Mouse (Mus musculus): ENCODE data around the gene Mad1l1. TPM values are rescaled to one million over a fixed set of nuclear protein-coding genes. Genes with fewer than 3 reads are reported as not detected.

Mad1l1 gene
- polyA plus RNA-seq, 1 experiment from 2014 or later = 29.8 TPM

- no peak overlapping the region for H3K4me2 ChIP-seq (ENCODE audit: low read length)
- H3K4me1 ChIP-seq (ENCODE audit: control insufficient read depth, insufficient read depth, low read length) = peaks cover 16% of the 10 kb centered on the region
- H3K27me3 ChIP-seq (ENCODE audit: control insufficient read depth, insufficient read depth, low read length) = no peaks in the 10 kb centered on the region
- DNase-seq (peak; percentile 81), ATAC-seq (ENCODE audit: low FRiP score, low TSS enrichment) (no peak)
- H3K27ac ChIP-seq (replicated peaks; ENCODE audit: low read depth, low read length) = no peak overlapping the region
- H3K9ac ChIP-seq (replicated peaks; ENCODE audit: low read length) = no peak overlapping the region
- H3K4me3 ChIP-seq (replicated peaks; ENCODE audit: low read depth, low read length) = no peak overlapping the region
- H3K9me3 ChIP-seq (ENCODE audit: control insufficient read depth, low read length) = no peaks in the 10 kb centered on the region
- H3K36me3 ChIP-seq (ENCODE audit: control insufficient read depth, insufficient read depth, low read length) = peaks cover 5% of the 10 kb centered on the region; the same call in 1 of the 2 replicates
- WGBS = 36% methylated on average over 4 of the region's 4 CpGs
These were observed 123.6 kb downstream of the Mad1l1 start for GRCm38 (mm10) chr5:140197705-140198104.

GRCm38 (mm10) chr5:140196446-140196845, 124.9 kb downstream of the Mad1l1 start:
- H3K27ac ChIP-seq (replicated peaks; ENCODE audit: low read depth, low read length) = no peak overlapping the region
- H3K9ac ChIP-seq (replicated peaks; ENCODE audit: low read length) = no peak overlapping the region
- WGBS = 88% methylated on average over 3 of the region's 3 CpGs
- H3K27me3 ChIP-seq (ENCODE audit: control insufficient read depth, insufficient read depth, low read length) = no peaks in the 10 kb centered on the region
- no peaks in the 10 kb centered on the region for H3K9me3 ChIP-seq (ENCODE audit: control insufficient read depth, low read length)
- ATAC-seq (ENCODE audit: low FRiP score, low TSS enrichment) (no peak), DNase-seq (no peak)
- H3K36me3 ChIP-seq (ENCODE audit: control insufficient read depth, insufficient read depth, low read length) = peaks cover 7% of the 10 kb centered on the region; the same call in 1 of the 2 replicates
- peaks cover 16% of the 10 kb centered on the region for H3K4me1 ChIP-seq (ENCODE audit: control insufficient read depth, insufficient read depth, low read length)
- no peak overlapping the region for H3K4me2 ChIP-seq (ENCODE audit: low read length)
- no peak overlapping the region for H3K4me3 ChIP-seq (replicated peaks; ENCODE audit: low read depth, low read length)

- Histone ChIP-seq H3K4me1 (ENCODE audit: control insufficient read depth, insufficient read depth, low read length) (peaks cover 16% of the 10 kb centered on the region), H3K36me3 (ENCODE audit: control insufficient read depth, insufficient read depth, low read length) (peaks cover 7% of the 10 kb centered on the region; the same call in 1 of the 2 replicates), H3K4me2 (ENCODE audit: low read length) (no peak overlapping the region), H3K27me3 (ENCODE audit: control insufficient read depth, insufficient read depth, low read length) (no peaks in the 10 kb centered on the region), H3K9ac (replicated peaks; ENCODE audit: low read length) (no peak overlapping the region), H3K9me3 (ENCODE audit: control insufficient read depth, low read length) (no peaks in the 10 kb centered on the region), H3K4me3 (replicated peaks; ENCODE audit: low read depth, low read length) (no peak overlapping the region), H3K27ac (replicated peaks; ENCODE audit: low read depth, low read length) (peak overlapping the region; percentile 52; the same call in 1 of the 2 replicates)
- DNase-seq (no peak), ATAC-seq (ENCODE audit: low FRiP score, low TSS enrichment) (no peak)
- 28% methylated on average over 11 of the region's 11 CpGs for WGBS
These were observed 127.2 kb downstream of the Mad1l1 start for GRCm38 (mm10) chr5:140194173-140194572.

- H3K4me1 ChIP-seq (ENCODE audit: control insufficient read depth, insufficient read depth, low read length) = peaks cover 16% of the 10 kb centered on the region
- no peak overlapping the region for H3K9ac ChIP-seq (replicated peaks; ENCODE audit: low read length)
- peaks cover 7% of the 10 kb centered on the region; the same call in 1 of the 2 replicates for H3K36me3 ChIP-seq (ENCODE audit: control insufficient read depth, insufficient read depth, low read length)
- no peak for ATAC-seq (ENCODE audit: low FRiP score, low TSS enrichment)
- no peak overlapping the region for H3K4me2 ChIP-seq (ENCODE audit: low read length)
- H3K4me3 ChIP-seq (replicated peaks; ENCODE audit: low read depth, low read length) = no peak overlapping the region
- H3K27me3 ChIP-seq (ENCODE audit: control insufficient read depth, insufficient read depth, low read length) = no peaks in the 10 kb centered on the region
- H3K9me3 ChIP-seq (ENCODE audit: control insufficient read depth, low read length) = no peaks in the 10 kb centered on the region
- no peak overlapping the region for H3K27ac ChIP-seq (replicated peaks; ENCODE audit: low read depth, low read length)
- 80% methylated on average over 4 of the region's 4 CpGs for WGBS
- no peak for DNase-seq
These were observed 129.8 kb downstream of the Mad1l1 start for GRCm38 (mm10) chr5:140191539-140191938.

GRCm38 (mm10) chr5:140186351-140186750, 135.0 kb downstream of the Mad1l1 start:
- Histone ChIP-seq H3K27me3 (ENCODE audit: control insufficient read depth, insufficient read depth, low read length) (no peaks in the 10 kb centered on the region), H3K9ac (replicated peaks; ENCODE audit: low read length) (no peak overlapping the region), H3K27ac (replicated peaks; ENCODE audit: low read depth, low read length) (no peak overlapping the region), H3K4me3 (replicated peaks; ENCODE audit: low read depth, low read length) (no peak overlapping the region), H3K9me3 (ENCODE audit: control insufficient read depth, low read length) (no peaks in the 10 kb centered on the region), H3K4me1 (ENCODE audit: control insufficient read depth, insufficient read depth, low read length) (no peaks in the 10 kb centered on the region), H3K36me3 (ENCODE audit: control insufficient read depth, insufficient read depth, low read length) (no peaks in the 10 kb centered on the region), H3K4me2 (ENCODE audit: low read length) (no peak overlapping the region)
- DNase-seq = no peak
- no peak for ATAC-seq (ENCODE audit: low FRiP score, low TSS enrichment)
- 92% methylated on average over 4 of the region's 4 CpGs for WGBS

GRCm38 (mm10) chr5:140185757-140186156, 135.6 kb downstream of the Mad1l1 start:
- no peak for ATAC-seq (ENCODE audit: low FRiP score, low TSS enrichment)
- Histone ChIP-seq H3K27ac (replicated peaks; ENCODE audit: low read depth, low read length) (no peak overlapping the region), H3K4me3 (replicated peaks; ENCODE audit: low read depth, low read length) (no peak overlapping the region), H3K4me2 (ENCODE audit: low read length) (no peak overlapping the region), H3K27me3 (ENCODE audit: control insufficient read depth, insufficient read depth, low read length) (no peaks in the 10 kb centered on the region), H3K9ac (replicated peaks; ENCODE audit: low read length) (no peak overlapping the region), H3K4me1 (ENCODE audit: control insufficient read depth, insufficient read depth, low read length) (no peaks in the 10 kb centered on the region), H3K36me3 (ENCODE audit: control insufficient read depth, insufficient read depth, low read length) (no peaks in the 10 kb centered on the region), H3K9me3 (ENCODE audit: control insufficient read depth, low read length) (no peaks in the 10 kb centered on the region)
- no peak for DNase-seq
- 95% methylated on average over 6 of the region's 6 CpGs for WGBS

- 73% methylated on average over 7 of the region's 7 CpGs for WGBS
- Histone ChIP-seq H3K9ac (replicated peaks; ENCODE audit: low read length) (no peak overlapping the region), H3K36me3 (ENCODE audit: control insufficient read depth, insufficient read depth, low read length) (no peaks in the 10 kb centered on the region), H3K27ac (replicated peaks; ENCODE audit: low read depth, low read length) (no peak overlapping the region; the same call in 1 of the 2 replicates), H3K9me3 (ENCODE audit: control insufficient read depth, low read length) (no peaks in the 10 kb centered on the region), H3K4me3 (replicated peaks; ENCODE audit: low read depth, low read length) (no peak overlapping the region), H3K4me1 (ENCODE audit: control insufficient read depth, insufficient read depth, low read length) (no peaks in the 10 kb centered on the region), H3K4me2 (ENCODE audit: low read length) (no peak overlapping the region), H3K27me3 (ENCODE audit: control insufficient read depth, insufficient read depth, low read length) (no peaks in the 10 kb centered on the region)
- DNase-seq (no peak), ATAC-seq (ENCODE audit: low FRiP score, low TSS enrichment) (no peak)
These were observed 138.0 kb downstream of the Mad1l1 start for GRCm38 (mm10) chr5:140183387-140183786.

GRCm38 (mm10) chr5:140182351-140182750, 139.0 kb downstream of the Mad1l1 start:
- no peak for DNase-seq

GRCm38 (mm10) chr5:140180016-140180415, 141.3 kb downstream of the Mad1l1 start:
- H3K27me3 ChIP-seq (ENCODE audit: control insufficient read depth, insufficient read depth, low read length) = no peaks in the 10 kb centered on the region
- H3K4me3 ChIP-seq (replicated peaks; ENCODE audit: low read depth, low read length) = no peak overlapping the region
- 96% methylated on average over 5 of the region's 5 CpGs for WGBS
- peaks cover 13% of the 10 kb centered on the region for H3K4me1 ChIP-seq (ENCODE audit: control insufficient read depth, insufficient read depth, low read length)
- H3K4me2 ChIP-seq (ENCODE audit: low read length) = no peak overlapping the region
- no peak overlapping the region for H3K27ac ChIP-seq (replicated peaks; ENCODE audit: low read depth, low read length)
- no peak for DNase-seq
- H3K9ac ChIP-seq (replicated peaks; ENCODE audit: low read length) = no peak overlapping the region
- no peak for ATAC-seq (ENCODE audit: low FRiP score, low TSS enrichment)
- no peaks in the 10 kb centered on the region for H3K36me3 ChIP-seq (ENCODE audit: control insufficient read depth, insufficient read depth, low read length)
- H3K9me3 ChIP-seq (ENCODE audit: control insufficient read depth, low read length) = no peaks in the 10 kb centered on the region

More at GRCm38 (mm10) chr5:140182351-140182750, 139.0 kb downstream of the Mad1l1 start:
- Histone ChIP-seq H3K9me3 (ENCODE audit: control insufficient read depth, low read length) (no peaks in the 10 kb centered on the region), H3K4me3 (replicated peaks; ENCODE audit: low read depth, low read length) (no peak overlapping the region), H3K4me1 (ENCODE audit: control insufficient read depth, insufficient read depth, low read length) (0 out of 2 replicates have a peak, but pooled peaks cover 4% of the 10 kb centered on the region), H3K36me3 (ENCODE audit: control insufficient read depth, insufficient read depth, low read length) (no peaks in the 10 kb centered on the region), H3K27ac (replicated peaks; ENCODE audit: low read depth, low read length) (no peak overlapping the region), H3K9ac (replicated peaks; ENCODE audit: low read length) (no peak overlapping the region), H3K4me2 (ENCODE audit: low read length) (no peak overlapping the region), H3K27me3 (ENCODE audit: control insufficient read depth, insufficient read depth, low read length) (no peaks in the 10 kb centered on the region)
- 95% methylated on average over 4 of the region's 4 CpGs for WGBS
- ATAC-seq (ENCODE audit: low FRiP score, low TSS enrichment) = no peak

Measured in midbrain, embryonic 14.5 days (tissue).